Mouse (Mus musculus): Measurements from ENCODE around the gene Acsl6. TPM values are rescaled to one million over a fixed set of nuclear protein-coding genes. Genes with fewer than 3 reads are reported as not detected.

The Acsl6 gene
- total and polyA plus RNA-seq, 3 experiments, result 2.8 to 7.9 TPM; not detected in 1

DNA sequence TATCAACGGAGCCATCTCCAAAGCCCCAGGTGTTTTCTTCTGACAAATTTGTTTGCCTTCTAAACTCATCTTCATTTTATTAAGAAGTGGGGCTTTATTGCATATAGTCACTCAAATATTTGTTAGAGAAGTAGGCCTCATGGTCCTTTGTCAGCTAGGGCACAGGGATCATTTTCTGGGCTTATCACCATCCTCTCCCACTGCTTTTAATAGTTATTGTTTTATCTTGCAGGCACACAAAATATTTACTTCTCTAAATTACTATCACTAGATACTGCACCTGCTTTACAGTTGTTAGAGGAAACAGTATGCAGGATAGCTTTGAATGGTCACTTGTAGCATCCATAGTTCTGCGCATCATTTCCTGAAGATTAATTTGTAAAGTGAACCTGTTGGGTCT lies 11.4 kb upstream of the Acsl6 start:
- no peak overlapping the region for H3K9ac ChIP-seq (ENCODE audit: control insufficient read depth, low read depth, low read length, poor library complexity, severe bottlenecking)
- TF ChIP-seq ELF1 (IDR thresholded peaks at IDR 0.05; ENCODE audit: low read depth, low read length) (no peak), USF1 (IDR thresholded peaks at IDR 0.05; ENCODE audit: low read depth, low read length) (no peak), SIN3A (IDR thresholded peaks at IDR 0.05; ENCODE audit: low read length) (peak; percentile 80), ETS1 (IDR thresholded peaks at IDR 0.05; ENCODE audit: low read depth, low read length) (peak; percentile 94), RAD21 (IDR thresholded peaks at IDR 0.05; ENCODE audit: low read depth, low read length) (no peak; the same call in 1 of the 2 replicates), ZC3H11A (IDR thresholded peaks at IDR 0.05; ENCODE audit: low read depth, low read length) (no peak), MYB (IDR thresholded peaks at IDR 0.05; ENCODE audit: low read depth, low read length) (peak; percentile 91), TBP (IDR thresholded peaks at IDR 0.05; ENCODE audit: low read depth, low read length) (0 out of 2 replicates have a peak, but pooled peaks have one; percentile 20), JUND (IDR thresholded peaks at IDR 0.05; ENCODE audit: low read depth, low read length) (no peak; the same call in 1 of the 2 replicates), POLR2A (IDR thresholded peaks at IDR 0.05; ENCODE audit: control insufficient read depth in 1 of 2, insufficient read depth in 1 of 2, low read depth in 1 of 2, low read length in 2 of 2, poor library complexity in 1 of 2) (no peak), KAT2A (conservative IDR thresholded peaks at IDR 0.05; ENCODE audit: low read depth, low read length) (no peak), ZNF384 (IDR thresholded peaks at IDR 0.05; ENCODE audit: low read depth, low read length) (no peak), NRF1 (IDR thresholded peaks at IDR 0.05; ENCODE audit: insufficient read depth, low read depth, low read length, poor library complexity, severe bottlenecking) (no peak), MXI1 (IDR thresholded peaks at IDR 0.05; ENCODE audit: low read depth, low read length) (peak; percentile 69; the same call in 1 of the 2 replicates), MEF2A (IDR thresholded peaks at IDR 0.05; ENCODE audit: extremely low read depth, insufficient replicate concordance, low read depth, low read length, poor library complexity, severe bottlenecking) (peak; percentile 86; the same call in 1 of the 2 replicates), HCFC1 (IDR thresholded peaks at IDR 0.05; ENCODE audit: low read depth, low read length) (peak; percentile 56; the same call in 1 of the 2 replicates), MYC (IDR thresholded peaks at IDR 0.05; ENCODE audit: low read depth, low read length) (peak; percentile 97), SMC3 (IDR thresholded peaks at IDR 0.05; ENCODE audit: low read depth, low read length) (0 out of 2 replicates have a peak, but pooled peaks have one; percentile 9), NELFE (IDR thresholded peaks at IDR 0.05; ENCODE audit: low read depth, low read length) (no peak), GABPA (IDR thresholded peaks at IDR 0.05; ENCODE audit: low read depth, low read length) (no peak), EP300 (IDR thresholded peaks at IDR 0.05; ENCODE audit: low read depth in 1 of 2, low read length in 2 of 2) (peak; percentile 99 to 100), TAL1 (IDR thresholded peaks at IDR 0.05; ENCODE audit: low read length) (peak; percentile 85), ZKSCAN1 (IDR thresholded peaks at IDR 0.05; ENCODE audit: low read depth, low read length) (no peak), ZMIZ1 (IDR thresholded peaks at IDR 0.05; ENCODE audit: low read depth, low read length) (no peak), POLR2AphosphoS5 (IDR thresholded peaks at IDR 0.05; ENCODE audit: borderline replicate concordance, low read depth, low read length) (no peak), MAX (IDR thresholded peaks at IDR 0.05; ENCODE audit: low read length) (peak; percentile 71), USF2 (IDR thresholded peaks at IDR 0.05; ENCODE audit: borderline replicate concordance in 1 of 2, insufficient read depth in 1 of 2, low read depth in 1 of 2, low read length in 2 of 2) (no peak), CHD2 (IDR thresholded peaks at IDR 0.05; ENCODE audit: low read length) (no peak), E2F4 (IDR thresholded peaks at IDR 0.05; ENCODE audit: borderline replicate concordance, low read depth, low read length) (no peak), BHLHE40 (IDR thresholded peaks at IDR 0.05; ENCODE audit: borderline replicate concordance, low read depth, low read length) (no peak; the same call in 1 of the 2 replicates), TCF12 (IDR thresholded peaks at IDR 0.05; ENCODE audit: low read depth, low read length) (peak; percentile 99), POLR2AphosphoS2 (IDR thresholded peaks at IDR 0.05; ENCODE audit: low read length) (no peak), UBTF (IDR thresholded peaks at IDR 0.05; ENCODE audit: borderline replicate concordance, insufficient read depth, low read depth, low read length) (no peak), CHD1 (IDR thresholded peaks at IDR 0.05; ENCODE audit: low read depth, low read length) (no peak), MAFK (IDR thresholded peaks at IDR 0.05; ENCODE audit: borderline replicate concordance, low read depth, low read length) (peak; percentile 82), MAZ (IDR thresholded peaks at IDR 0.05; ENCODE audit: low read depth, low read length) (no peak), RCOR1 (IDR thresholded peaks at IDR 0.05; ENCODE audit: low read depth, low read length) (peak; percentile 89)

More for the DNA sequence above, 11.4 kb upstream of the Acsl6 start:
- Histone ChIP-seq H3K79me2 (ENCODE audit: control insufficient read depth, insufficient read depth, low read length, poor library complexity) (no peaks in the 10 kb centered on the region), H3K27ac (ENCODE audit: control insufficient read depth, low read depth, low read length) (peak overlapping the region; percentile 82), H3K4me3 (ENCODE audit: control insufficient read depth in 1 of 2, insufficient read depth in 1 of 2, low read depth in 2 of 2, low read length in 2 of 2) (no peak overlapping the region), H3K36me3 (ENCODE audit: control insufficient read depth in 1 of 2, insufficient read depth in 2 of 2, low read length in 2 of 2) (peaks cover 0 to 27% of the 10 kb centered on the region in 2 experiments; a peak in 2 of 4 replicates), H3K27me3 (ENCODE audit: control insufficient read depth in 1 of 2, insufficient read depth in 2 of 2, low read length in 2 of 2) (no peaks in the 10 kb centered on the region), H3K9me3 (replicated peaks; ENCODE audit: insufficient read depth, low read length) (no peaks in the 10 kb centered on the region), H3K4me1 (ENCODE audit: control insufficient read depth in 1 of 2, insufficient read depth in 2 of 2, low read length in 2 of 2) (peaks cover 21 to 42% of the 10 kb centered on the region in 2 experiments)
- peak; percentile 84 for DNase-seq (ENCODE audit: low read depth, low spot score)
